Mouse (Mus musculus): ENCODE data around the gene Stk38. TPM values are rescaled to one million over a fixed set of nuclear protein-coding genes. Genes with fewer than 3 reads are reported as not detected.

The Stk38 gene
- total and polyA plus RNA-seq, 3 experiments: 14.4 to 290 (median 49.3) TPM

DNA sequence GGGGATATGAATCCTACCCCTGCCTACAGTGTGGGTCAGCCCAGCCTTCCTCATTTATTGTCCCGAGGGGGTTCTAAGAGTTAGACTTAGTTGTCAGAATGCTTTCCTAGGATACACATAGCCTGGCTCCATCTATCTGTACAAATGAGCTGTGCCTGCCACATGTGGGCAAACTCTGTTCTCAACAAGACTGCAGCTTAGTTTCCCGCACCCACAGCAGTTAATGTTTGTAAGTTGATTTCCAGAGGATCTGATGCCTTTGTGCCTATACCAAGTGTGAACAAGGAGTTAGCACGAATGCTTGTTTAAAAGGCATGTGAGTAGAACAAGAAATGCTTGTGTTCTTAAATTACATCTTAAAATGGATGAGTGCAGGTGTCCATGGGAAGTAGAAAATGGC, 35.8 kb upstream of the Stk38 start:
- no peaks in the 10 kb centered on the region for H3K27me3 ChIP-seq (ENCODE audit: control insufficient read depth in 1 of 2, insufficient read depth in 2 of 2, low read length in 2 of 2)
- no peak overlapping the region for H3K4me3 ChIP-seq (ENCODE audit: control insufficient read depth in 1 of 2, insufficient read depth in 1 of 2, low read depth in 2 of 2, low read length in 2 of 2)
- H3K36me3 ChIP-seq (ENCODE audit: control insufficient read depth in 1 of 2, insufficient read depth in 2 of 2, low read length in 2 of 2): peaks cover 43 to 47% of the 10 kb centered on the region in 2 experiments
- peaks cover 12 to 19% of the 10 kb centered on the region in 2 experiments; a peak in 3 of 4 replicates for H3K4me1 ChIP-seq (ENCODE audit: control insufficient read depth in 1 of 2, insufficient read depth in 2 of 2, low read length in 2 of 2)
- peaks cover 4% of the 10 kb centered on the region for H3K79me2 ChIP-seq (ENCODE audit: control insufficient read depth, insufficient read depth, low read length, poor library complexity)
- no peak for DNase-seq (ENCODE audit: low read depth, low spot score)
- no peak overlapping the region for H3K27ac ChIP-seq (ENCODE audit: control insufficient read depth, low read depth, low read length)
- no peaks in the 10 kb centered on the region for H3K9me3 ChIP-seq (replicated peaks; ENCODE audit: insufficient read depth, low read length)
- H3K9ac ChIP-seq (ENCODE audit: control insufficient read depth, low read depth, low read length, poor library complexity, severe bottlenecking): no peak overlapping the region
- peak; percentile 69; the same call in 1 of the 2 replicates for TF ChIP-seq POLR2AphosphoS2 (IDR thresholded peaks at IDR 0.05; ENCODE audit: low read length)
- 0 out of 2 replicates have a peak, but pooled peaks have one; percentile 14 for TF ChIP-seq SIN3A (IDR thresholded peaks at IDR 0.05; ENCODE audit: low read length)
- no peak for TF ChIP-seq RCOR1 (IDR thresholded peaks at IDR 0.05; ENCODE audit: low read depth, low read length)
- TF ChIP-seq POLR2A (IDR thresholded peaks at IDR 0.05; ENCODE audit: control insufficient read depth in 1 of 2, insufficient read depth in 1 of 2, low read depth in 1 of 2, low read length in 2 of 2, poor library complexity in 1 of 2): peak in 1 of 2 experiments; percentile 40; a peak in 1 of 4 replicates
- no peak for TF ChIP-seq GABPA (IDR thresholded peaks at IDR 0.05; ENCODE audit: low read depth, low read length)

DNA sequence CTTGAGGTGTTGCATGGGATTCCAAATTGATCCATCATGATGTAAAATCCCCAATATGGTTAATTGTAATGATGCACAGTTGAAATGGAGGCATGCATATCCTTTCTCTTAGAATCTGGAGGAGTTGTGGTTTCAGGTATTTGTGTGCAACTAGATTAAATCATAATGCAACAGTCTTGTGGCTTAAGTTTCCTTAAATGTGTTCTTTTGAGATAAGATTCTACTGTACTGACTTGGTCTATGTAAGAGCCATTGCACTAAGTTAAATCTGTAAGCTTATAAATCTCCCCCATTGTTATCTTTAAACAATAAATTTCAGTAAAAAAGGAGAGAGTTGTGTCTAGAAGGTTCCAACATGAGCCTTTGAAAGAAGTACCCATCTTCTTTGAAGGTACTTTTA, 34.8 kb upstream of the Stk38 start:
- Histone ChIP-seq H3K27ac (ENCODE audit: control insufficient read depth, low read depth, low read length) (no peak overlapping the region), H3K4me1 (ENCODE audit: control insufficient read depth in 1 of 2, insufficient read depth in 2 of 2, low read length in 2 of 2) (peaks cover 15 to 19% of the 10 kb centered on the region in 2 experiments; a peak in 3 of 4 replicates), H3K27me3 (ENCODE audit: control insufficient read depth in 1 of 2, insufficient read depth in 2 of 2, low read length in 2 of 2) (no peaks in the 10 kb centered on the region), H3K9me3 (replicated peaks; ENCODE audit: insufficient read depth, low read length) (no peaks in the 10 kb centered on the region), H3K36me3 (ENCODE audit: control insufficient read depth in 1 of 2, insufficient read depth in 2 of 2, low read length in 2 of 2) (peaks cover 50 to 56% of the 10 kb centered on the region in 2 experiments), H3K9ac (ENCODE audit: control insufficient read depth, low read depth, low read length, poor library complexity, severe bottlenecking) (no peak overlapping the region), H3K79me2 (ENCODE audit: control insufficient read depth, insufficient read depth, low read length, poor library complexity) (peaks cover 11% of the 10 kb centered on the region), H3K4me3 (ENCODE audit: control insufficient read depth in 1 of 2, insufficient read depth in 1 of 2, low read depth in 2 of 2, low read length in 2 of 2) (no peak overlapping the region)
- peak; percentile 90 for TF ChIP-seq TCF12 (IDR thresholded peaks at IDR 0.05; ENCODE audit: low read depth, low read length)
- TF ChIP-seq TAL1 (IDR thresholded peaks at IDR 0.05; ENCODE audit: low read length): peak; percentile 81
- TF ChIP-seq MAFK (IDR thresholded peaks at IDR 0.05; ENCODE audit: borderline replicate concordance, low read depth, low read length): peak; percentile 68; the same call in 1 of the 2 replicates
- 0 out of 2 replicates have a peak, but pooled peaks have one; percentile 20 for TF ChIP-seq ELF1 (IDR thresholded peaks at IDR 0.05; ENCODE audit: low read depth, low read length)
- peak; percentile 99 for TF ChIP-seq RCOR1 (IDR thresholded peaks at IDR 0.05; ENCODE audit: low read depth, low read length)
- TF ChIP-seq EP300 (IDR thresholded peaks at IDR 0.05; ENCODE audit: low read depth in 1 of 2, low read length in 2 of 2): peak; percentile 84 to 90
- no peak for TF ChIP-seq NELFE (IDR thresholded peaks at IDR 0.05; ENCODE audit: low read depth, low read length)
- TF ChIP-seq ZKSCAN1 (IDR thresholded peaks at IDR 0.05; ENCODE audit: low read depth, low read length): no peak
- TF ChIP-seq UBTF (IDR thresholded peaks at IDR 0.05; ENCODE audit: borderline replicate concordance, insufficient read depth, low read depth, low read length): no peak
- 0 out of 2 replicates have a peak, but pooled peaks have one; percentile 27 for TF ChIP-seq SIN3A (IDR thresholded peaks at IDR 0.05; ENCODE audit: low read length)
- peak; percentile 83 for TF ChIP-seq GATA1 (IDR thresholded peaks at IDR 0.05; ENCODE audit: low read depth, low read length)
- peak; percentile 61; the same call in 1 of the 2 replicates for TF ChIP-seq ETS1 (IDR thresholded peaks at IDR 0.05; ENCODE audit: low read depth, low read length)
- TF ChIP-seq MXI1 (IDR thresholded peaks at IDR 0.05; ENCODE audit: low read depth, low read length): peak; percentile 49; the same call in 1 of the 2 replicates
- TF ChIP-seq MYB (IDR thresholded peaks at IDR 0.05; ENCODE audit: low read depth, low read length): peak; percentile 27; the same call in 1 of the 2 replicates
- peak; percentile 56 for DNase-seq (ENCODE audit: low read depth, low spot score)
